Mouse (Mus musculus): ENCODE results near the gene Vmn1r33.
"Not testable (repeated sequence)": the region's sequence is repeated elsewhere in the genome, so short reads cannot be mapped to it uniquely, and the experiment has no call there.

Gene Vmn1r33

GRCm38 (mm10) chr6:66618182-66618581 is at the start of gene Vmn1r33:
Vmn1r33 (minus strand) TSS chr6:66618282.
- not testable (repeated sequence) for DNase-seq (ENCODE audit: low read depth, low spot score)

GRCm38 (mm10) chr6:66643779-66644178 is 25.7 kb upstream of the Vmn1r33 start, which contains the start of gene Vmn1r34:
Vmn1r34 (minus strand) TSS chr6:66643879.
- no peak for DNase-seq (ENCODE audit: low read depth, low spot score)

GRCm38 (mm10) chr6:66595804-66596203 is 22.3 kb downstream of the Vmn1r33 start:
- no peak for DNase-seq (ENCODE audit: low read depth, low spot score)
